ENCODE assay signal across 11 mouse cellular contexts in genomic region chr2:32547964-32548739, GRCm38 (mm10). TPM values are rescaled to one million over a fixed set of nuclear protein-coding genes. Genes with fewer than 3 reads are reported as not detected.
DNase-seq lines count a peak whose midpoint lies in the region; ATAC-seq and TF ChIP-seq lines count a peak whose summit lies in the region.
"Had no signal": no experiment of that assay in that cellular context is flagged by ENCODE, and none has a peak within 500 bp of the region (broad histone marks: within the 10 kb centered on the region; RNA-seq: fewer than 3 reads in every experiment).

No protein-coding gene starts in this region.

- peak; percentile 63 for DNase-seq in kidney, adult 18-20 months
- DNase-seq in adipocyte (ENCODE audit: low spot score), result peak; percentile 56
- DNase-seq in heart, adult 9 months (ENCODE audit: low spot score in 2 of 2), result peak; percentile 63 to 64
- no peak for DNase-seq in layer of hippocampus, adult 2 months (ENCODE audit: low spot score in 2 of 2)
- no peak for DNase-seq in frontal cortex, postnatal 14 days (ENCODE audit: low spot score in 2 of 2)
- no peak for DNase-seq in spleen, postnatal 4 days (ENCODE audit: low spot score in 2 of 2)

- no peaks in the 10 kb centered on the region for H3K27me3 ChIP-seq in kidney, embryonic 16.5 days (ENCODE audit: insufficient read depth, low read length)
- H3K27me3 ChIP-seq: embryonic facial prominence, embryonic 12.5 days; heart, embryonic 15.5 days had no signal

- no peak for TF ChIP-seq CTCF in layer of hippocampus, adult 2 months (conservative IDR thresholded peaks at IDR 0.05)

- no peaks in the 10 kb centered on the region for H3K9me3 ChIP-seq in kidney, embryonic 16.5 days (ENCODE audit: low read length)
- H3K9me3 ChIP-seq: embryonic facial prominence, embryonic 12.5 days; heart, embryonic 15.5 days had no signal

- H3K9ac ChIP-seq in kidney, embryonic 16.5 days (replicated peaks; ENCODE audit: low read length), result no peak overlapping the region
- H3K9ac ChIP-seq: embryonic facial prominence, embryonic 12.5 days; heart, embryonic 15.5 days had no signal

- WGBS in kidney, embryonic 16.5 days, result 84% methylated on average over 7 of the region's 7 CpGs

- no peaks in the 10 kb centered on the region; the same call in 1 of the 2 replicates for H3K4me1 ChIP-seq in kidney, embryonic 16.5 days (ENCODE audit: insufficient read depth, low read length)

- 0 out of 2 replicates have a peak, but pooled peaks cover 4% of the 10 kb centered on the region for H3K36me3 ChIP-seq in kidney, embryonic 16.5 days (ENCODE audit: insufficient read depth, low read length)
- H3K36me3 ChIP-seq: heart, embryonic 15.5 days had no signal

- no peak overlapping the region for H3K27ac ChIP-seq in kidney, embryonic 16.5 days (ENCODE audit: low read length)
- H3K27ac ChIP-seq in layer of hippocampus, adult 2 months, result no peak overlapping the region; the same call in 1 of the 2 replicates
- H3K27ac ChIP-seq: heart, embryonic 15.5 days had no signal

- no peak overlapping the region for H3K4me3 ChIP-seq in kidney, embryonic 16.5 days (ENCODE audit: low read length)
- H3K4me3 ChIP-seq in layer of hippocampus, adult 2 months, result no peak overlapping the region
- H3K4me3 ChIP-seq: embryonic facial prominence, embryonic 12.5 days; heart, embryonic 15.5 days; megakaryocyte, embryonic 14.5 days had no signal

- H3K4me2 ChIP-seq in kidney, embryonic 16.5 days (replicated peaks; ENCODE audit: low read depth, low read length), result no peak overlapping the region
- H3K4me2 ChIP-seq: embryonic facial prominence, embryonic 12.5 days; heart, embryonic 15.5 days had no signal

- no peak for ATAC-seq in kidney, embryonic 16.5 days (ENCODE audit: low FRiP score, low TSS enrichment)
- ATAC-seq in megakaryocyte, adult 5-6 weeks (ENCODE audit: poor library complexity, severe bottlenecking), result peak; percentile 51

RNA-seq across cellular contexts. Expression of gene Fam102a, which starts 13.0 kb away (rescaled TPM):
- 13.3 and 15.0 TPM in 2 replicates for polyA plus RNA-seq in kidney, embryonic 16.5 days (2015; fragmentation: Nextera tagmentation; extraction: Ambion mirVana)
- total RNA-seq in megakaryocyte, adult 5-6 weeks (2015), result 6.5 and 6.6 TPM in 2 replicates
- 4.6 and 4.8 TPM in 2 replicates for total RNA-seq in megakaryocyte, adult 5-6 weeks (2017)
- 10 to 100 TPM; 77.1 TPM for total RNA-seq in layer of hippocampus, adult 2 months (2021)

RNA-seq across cellular contexts. Expression of gene Dpm2, which starts 22.5 kb away (rescaled TPM):
- polyA plus RNA-seq in kidney, embryonic 16.5 days (2015; fragmentation: Nextera tagmentation; extraction: Ambion mirVana), result 106 and 108 TPM in 2 replicates
- 82.8 and 91.7 TPM in 2 replicates for total RNA-seq in megakaryocyte, adult 5-6 weeks (2015)
- 32.0 and 35.3 TPM in 2 replicates for total RNA-seq in megakaryocyte, adult 5-6 weeks (2017)
- total RNA-seq in layer of hippocampus, adult 2 months (2021), result 10 to 100 TPM; 77.6 to 84.0 TPM

RNA-seq across cellular contexts. Expression of gene Pip5kl1, which starts 26.4 kb away (rescaled TPM):
- polyA plus RNA-seq in kidney, embryonic 16.5 days (2015; fragmentation: Nextera tagmentation; extraction: Ambion mirVana), result 2.5 and 2.6 TPM in 2 replicates
- total RNA-seq in megakaryocyte, adult 5-6 weeks (2015), result 0.31 TPM in 1 of 2 replicates, not detected in the other
- not detected in 2 replicates for total RNA-seq in megakaryocyte, adult 5-6 weeks (2017)
- total RNA-seq in layer of hippocampus, adult 2 months (2021), result 1 to 10 TPM; 4.4 to 5.0 TPM
- polyA plus RNA-seq: heart, embryonic 15.5 days had no signal

RNA-seq across cellular contexts. Expression of gene 9430097D07Rik, which starts 27.3 kb away (rescaled TPM):
- polyA plus RNA-seq in kidney, embryonic 16.5 days (2015; fragmentation: Nextera tagmentation; extraction: Ambion mirVana), result 0.12 and 0.16 TPM in 2 replicates
- total RNA-seq in megakaryocyte, adult 5-6 weeks (2015), result not detected in 2 replicates
- not detected in 2 replicates for total RNA-seq in megakaryocyte, adult 5-6 weeks (2017)
- under 1 TPM in 1 of 2 experiments, not detected in 1; 0.71 TPM for total RNA-seq in layer of hippocampus, adult 2 months (2021)

RNA-seq across cellular contexts. Expression of gene St6galnac4, which starts 38.7 kb away (rescaled TPM):
- 24.7 TPM in 2 replicates for polyA plus RNA-seq in kidney, embryonic 16.5 days (2015; fragmentation: Nextera tagmentation; extraction: Ambion mirVana)
- total RNA-seq in megakaryocyte, adult 5-6 weeks (2015), result 5.8 and 9.2 TPM in 2 replicates
- total RNA-seq in megakaryocyte, adult 5-6 weeks (2017), result 8.6 and 12.1 TPM in 2 replicates
- total RNA-seq in layer of hippocampus, adult 2 months (2021), result 10 to 100 TPM; 36.4 to 40.0 TPM

Comparison
In these comparisons a context has a peak if more than half of its experiments do, and no peak if none do; other contexts are left out.
1. DNase-seq: peak in kidney, adult 18-20 months (single experiment), adipocyte (single experiment) and heart, adult 9 months (2 of 2); none in layer of hippocampus, adult 2 months (0 of 2), frontal cortex, postnatal 14 days (0 of 2) and spleen, postnatal 4 days (0 of 2).
2. RNA of gene Fam102a, which starts 13.0 kb away (total RNA-seq): 77.1 TPM in layer of hippocampus, adult 2 months; 4.6 to 6.6 TPM in megakaryocyte, adult 5-6 weeks; every median in the first group is over 10 times any median in the second.
3. RNA of gene Pip5kl1, which starts 26.4 kb away (total RNA-seq): 4.4 to 5.0 TPM in layer of hippocampus, adult 2 months; 0.31 TPM in megakaryocyte, adult 5-6 weeks; every median in the first group is over 4 times any median in the second.